Mouse (Mus musculus) embryo, embryonic 9.5 days (tissue): ENCODE results near the gene Zfp704.

Experiments
- DNase-seq: peaks from one replicate; pipeline ENCODE4 v3.0.0-alpha.2; 2017; ENCODE audit errors: extremely low spot score

Gene Zfp704

DNA sequence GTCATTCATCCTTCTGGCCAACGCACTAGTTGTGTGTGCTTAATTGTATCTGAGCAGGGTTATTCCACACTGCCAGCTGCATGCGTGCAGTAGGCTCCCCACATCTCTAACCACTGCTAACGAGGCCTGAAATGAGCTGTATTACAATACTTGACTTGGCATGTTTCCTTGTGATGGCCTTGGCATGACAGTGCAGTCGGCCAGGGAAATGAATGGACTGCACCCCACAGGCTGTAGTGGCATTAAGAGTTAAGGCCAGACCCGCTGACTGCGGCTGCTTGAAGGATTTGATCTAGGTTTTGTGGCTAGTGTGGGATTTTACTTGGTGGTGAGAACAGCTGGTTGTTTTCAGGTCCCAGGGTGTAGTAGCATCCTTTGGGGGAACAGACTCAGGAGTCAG is 185.2 kb downstream of the Zfp704 start:
- DNase-seq, result no peak

DNA sequence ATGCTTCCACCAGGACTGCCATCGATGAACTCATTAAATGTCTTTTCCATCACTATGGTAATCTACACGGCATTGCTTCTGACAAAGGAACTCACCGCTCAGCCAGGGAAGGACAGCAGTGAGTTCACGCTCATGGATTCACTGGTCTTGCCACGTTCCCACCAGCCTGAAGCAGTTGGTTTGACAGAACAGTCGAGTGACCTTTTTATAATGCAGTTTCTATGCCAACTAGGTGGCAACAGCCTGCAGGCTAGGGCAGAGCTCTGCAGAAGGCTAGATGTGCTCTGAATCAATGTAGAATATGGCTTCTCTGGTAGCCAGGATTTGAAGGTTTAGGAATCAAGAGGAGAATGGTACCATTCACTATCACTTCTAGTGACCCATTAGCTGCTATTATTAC is 186.2 kb downstream of the Zfp704 start:
- no peak for DNase-seq

DNA sequence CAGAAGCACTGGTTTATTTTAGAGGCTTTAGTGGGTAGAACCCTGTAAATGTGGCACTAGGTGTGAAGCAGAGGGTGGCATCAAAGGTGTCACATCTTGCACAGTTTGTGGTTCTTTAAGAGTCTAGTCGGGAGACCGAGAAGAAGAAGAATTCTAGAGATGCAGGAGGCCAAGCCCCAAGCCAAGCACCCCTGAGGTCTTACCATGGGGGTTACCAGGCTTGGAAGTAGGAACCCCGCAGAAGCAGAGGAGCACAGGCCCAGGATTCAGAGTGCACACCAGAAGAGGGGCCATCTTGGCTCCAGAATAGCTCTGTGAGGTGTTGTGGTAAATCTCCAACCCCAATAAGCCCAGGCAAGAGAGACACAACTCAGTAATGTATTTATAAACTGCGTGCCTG is 201.0 kb downstream of the Zfp704 start:
- no peak for DNase-seq

DNA sequence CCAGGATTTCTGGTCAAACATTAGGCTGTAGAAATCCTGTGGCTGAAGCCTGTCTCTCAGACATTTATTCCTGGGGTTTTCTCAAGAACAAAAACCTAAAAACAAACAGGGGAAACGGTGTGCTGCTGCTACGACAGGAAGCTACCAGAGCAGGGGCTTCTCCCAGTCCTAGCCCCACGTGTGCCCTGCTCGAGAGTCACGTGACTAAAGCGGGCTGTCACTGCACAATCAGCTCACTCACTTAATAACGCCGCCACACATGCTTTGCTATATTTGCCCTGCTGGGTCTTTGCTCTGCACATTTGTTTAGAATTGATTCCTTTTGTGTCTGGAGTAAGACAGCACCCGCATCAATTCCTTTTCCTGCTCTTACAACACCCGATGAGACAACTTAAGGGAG is 202.1 kb downstream of the Zfp704 start:
- DNase-seq, result no peak

DNA sequence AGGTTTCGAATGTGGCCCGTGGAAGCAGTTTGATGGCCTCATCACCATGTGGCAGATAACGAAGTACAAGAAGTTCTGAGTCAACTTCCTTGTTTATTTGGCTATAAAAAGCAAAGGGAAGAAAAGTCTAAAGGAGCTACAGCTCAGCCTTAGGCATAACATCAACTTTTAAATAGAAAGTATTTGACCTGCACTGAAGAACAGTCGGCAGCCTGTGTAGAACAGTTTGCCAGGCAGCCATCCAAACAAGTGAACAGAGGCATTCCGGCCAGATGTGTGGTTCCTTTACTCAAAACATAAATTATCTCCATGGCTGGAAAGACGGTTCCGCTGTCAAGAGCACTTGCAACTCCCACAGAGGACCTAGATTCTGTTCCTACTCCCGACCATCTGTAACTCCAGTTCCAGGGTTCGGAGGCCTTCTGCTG is 202.8 kb downstream of the Zfp704 start:
- no peak for DNase-seq

DNA sequence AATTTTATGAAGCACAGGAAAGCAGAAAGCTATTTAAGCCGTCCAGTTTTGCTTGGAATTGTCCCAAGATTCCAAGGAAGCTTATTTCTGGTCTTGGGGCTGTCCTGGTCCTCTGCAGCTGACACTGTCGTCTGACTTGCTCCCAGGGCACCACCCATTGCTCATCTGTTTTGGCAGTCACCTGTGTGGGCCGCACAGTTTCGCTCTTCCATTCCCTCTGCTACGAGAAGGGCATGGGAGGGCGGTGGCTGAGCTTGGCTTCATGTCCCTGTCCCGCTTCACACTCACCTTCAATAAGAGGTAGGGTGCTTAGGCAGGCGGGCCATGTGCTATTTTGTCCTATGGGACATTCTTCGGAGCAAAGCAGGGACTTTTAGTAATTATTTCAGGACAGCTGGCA is 204.5 kb downstream of the Zfp704 start:
- no peak for DNase-seq

DNA sequence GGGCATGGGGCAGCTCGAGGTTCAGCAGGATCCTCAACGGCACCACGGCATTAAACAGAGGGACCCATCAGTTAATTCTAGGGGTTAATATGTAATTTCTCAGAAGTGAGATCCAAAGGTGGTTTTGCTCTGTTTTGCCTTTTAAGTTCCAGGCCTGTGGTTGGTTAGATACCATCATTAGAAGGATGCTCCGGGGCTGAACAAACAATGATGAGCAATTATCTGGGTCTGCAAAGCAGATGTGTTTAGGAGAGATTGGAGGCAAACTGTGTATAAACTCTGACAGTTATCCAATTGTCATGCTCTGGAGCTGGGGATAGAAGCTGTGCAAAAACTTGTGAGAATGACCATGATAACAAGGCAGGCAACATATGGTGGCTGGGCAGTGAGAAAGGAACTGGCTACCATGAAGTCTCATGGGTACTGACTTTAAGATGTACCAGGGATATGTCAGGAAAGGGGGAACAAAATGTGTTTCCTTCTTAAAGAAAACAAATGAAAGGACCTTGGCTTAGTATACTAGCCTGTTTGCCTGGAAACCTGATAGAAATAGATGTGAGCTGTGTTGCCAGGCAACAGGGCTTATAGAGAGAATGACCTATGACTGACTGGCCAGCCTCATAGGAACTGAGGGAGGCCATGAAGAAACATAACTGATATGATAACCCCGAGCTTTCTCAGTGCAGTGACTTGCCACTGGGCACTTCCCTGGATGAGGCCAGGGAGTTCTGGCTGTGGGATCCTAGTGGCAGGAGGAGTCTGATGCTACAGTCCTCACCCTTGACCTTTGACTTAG is 206.4 kb downstream of the Zfp704 start:
- no peak for DNase-seq

DNA sequence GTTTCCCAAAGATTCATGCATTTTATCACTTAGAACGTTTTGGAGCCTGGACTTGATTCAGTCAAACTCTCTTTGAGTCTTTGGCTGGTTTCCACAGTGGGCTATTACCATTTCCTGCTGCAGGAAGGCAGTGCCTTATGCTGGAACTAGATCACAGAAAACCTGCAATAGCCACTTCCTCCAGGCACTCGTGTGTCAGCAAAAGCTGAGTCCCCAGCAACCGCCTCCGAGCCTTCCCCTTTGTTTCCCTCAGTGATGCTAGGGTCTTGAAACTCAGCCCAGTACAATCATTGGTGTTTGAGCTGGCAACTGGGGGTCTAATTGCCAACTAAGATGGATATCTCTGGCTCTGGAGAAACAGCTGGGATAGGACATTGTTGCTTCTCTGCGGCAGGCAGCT is 207.0 kb downstream of the Zfp704 start:
- no peak for DNase-seq

DNA sequence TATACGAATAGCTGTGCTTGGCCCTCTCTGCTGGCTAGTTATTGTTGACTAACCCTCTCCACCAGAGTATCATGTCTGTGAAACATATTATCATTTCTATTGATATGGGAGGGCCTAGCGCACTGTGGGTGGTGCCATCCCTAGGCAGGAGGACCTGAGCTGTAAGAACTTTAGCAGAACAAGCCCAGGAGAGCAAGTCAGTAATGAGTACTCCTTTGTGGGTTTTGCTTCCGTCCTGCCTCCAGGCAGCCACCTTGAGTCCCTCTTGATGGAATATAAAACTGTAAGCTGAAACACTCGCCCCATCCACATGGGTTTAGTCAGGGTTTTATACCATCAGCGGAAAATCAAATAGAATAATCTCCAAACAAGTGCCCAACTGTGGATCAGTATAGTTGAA is 207.5 kb downstream of the Zfp704 start:
- DNase-seq, result no peak

DNA sequence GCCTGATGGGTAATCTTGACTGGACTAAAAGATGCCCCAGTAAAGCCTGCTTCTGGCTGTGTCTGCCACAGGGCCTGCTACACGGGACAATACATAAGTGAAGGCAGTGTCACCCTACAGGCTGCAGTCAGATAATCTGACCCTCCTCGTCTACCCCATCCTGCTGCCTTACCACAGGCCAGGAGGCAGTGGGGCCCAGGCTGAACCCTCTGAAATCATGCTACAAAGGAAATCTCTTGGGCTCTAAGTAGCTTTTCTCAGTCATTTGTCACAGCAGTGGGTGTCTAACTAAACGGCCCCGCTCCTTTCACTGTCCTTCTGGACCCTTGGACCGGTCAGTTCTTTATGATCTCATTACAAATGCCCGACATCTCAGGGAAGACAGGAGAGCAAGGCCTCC is 208.2 kb downstream of the Zfp704 start:
- no peak for DNase-seq

DNA sequence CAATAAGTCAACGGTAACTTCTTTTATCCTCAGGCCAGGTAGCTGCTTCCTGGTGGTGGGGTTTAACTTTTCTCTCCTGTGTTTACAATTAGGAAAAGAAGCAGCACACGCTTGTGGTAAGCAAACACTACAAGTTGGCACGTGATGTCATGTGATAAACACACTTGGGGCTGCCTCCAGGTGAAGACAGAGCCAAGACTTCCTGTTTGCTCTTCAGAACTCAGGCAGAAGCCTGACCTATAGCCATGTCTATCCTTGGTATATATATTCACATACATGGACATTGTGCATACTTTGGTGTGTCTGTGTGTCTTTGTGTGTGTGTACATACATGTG is 209.0 kb downstream of the Zfp704 start:
- DNase-seq, result no peak

DNA sequence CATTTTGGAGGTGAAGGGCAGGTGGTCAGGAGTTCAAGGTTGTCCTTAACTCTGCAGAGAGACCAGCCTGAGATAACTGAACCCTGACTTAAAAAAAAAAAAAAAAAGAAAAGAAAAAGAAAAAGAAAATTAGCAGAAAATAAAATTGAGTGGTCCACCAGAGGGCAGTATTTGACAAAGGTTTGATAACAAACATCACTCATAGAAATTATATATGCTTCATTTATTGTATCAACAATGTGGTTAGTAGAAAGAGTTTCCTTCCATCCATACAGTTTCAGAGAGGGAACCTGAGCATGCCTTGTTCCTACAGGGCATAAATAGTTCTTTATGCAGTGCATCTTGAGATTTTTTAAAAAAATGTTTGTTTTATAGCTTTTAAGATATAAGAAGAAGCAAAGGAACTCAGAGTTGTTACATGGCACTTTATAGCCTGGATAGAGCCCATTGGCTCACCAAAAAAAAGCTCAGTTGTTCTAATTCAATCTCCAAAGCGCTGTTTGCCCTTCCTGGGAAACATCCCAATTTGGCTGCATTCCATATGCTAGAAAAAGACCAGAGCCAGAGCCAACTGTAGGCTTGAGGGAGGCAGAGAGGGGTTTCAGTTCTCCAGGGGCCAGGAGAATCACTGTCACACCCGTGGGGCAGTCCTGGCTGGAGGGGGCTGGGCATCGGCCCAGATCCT is 209.5 kb downstream of the Zfp704 start:
- DNase-seq, result peak; percentile 28

DNA sequence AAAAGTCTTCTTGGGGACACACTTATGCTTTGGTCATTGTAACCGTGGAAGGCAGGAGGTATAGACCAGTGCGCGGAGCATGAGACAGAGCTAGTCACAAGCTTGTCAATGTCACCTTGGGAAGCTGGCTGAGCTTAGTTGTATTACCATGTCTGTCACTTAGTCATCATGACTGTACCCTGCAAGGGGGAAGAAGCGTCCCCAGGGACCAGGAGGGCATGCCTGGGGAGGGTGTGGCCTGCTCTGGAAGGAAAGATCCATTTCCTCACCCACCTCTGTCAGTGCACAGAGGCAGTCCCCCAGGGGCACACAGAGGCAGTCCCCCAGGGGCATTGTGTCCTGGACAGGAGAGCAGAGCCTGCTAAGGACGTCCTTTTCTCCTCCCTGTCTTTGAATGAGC is 211.6 kb downstream of the Zfp704 start:
- DNase-seq, result no peak
